Mouse (Mus musculus) forebrain, embryonic 11.5 days (tissue): ENCODE data around the gene Ankrd49. TPM values are rescaled to one million over a fixed set of nuclear protein-coding genes. Genes with fewer than 3 reads are reported as not detected.

Experiments used
- ATAC-seq: fragments of 200-750 bp; cut with Nextera tagmentation; replicated peaks from 2 replicates; pipeline ENCODE4 v1.8.0; 2017; ENCODE audit warnings: moderate TSS enrichment; ENCODE audit not compliant: low FRiP score
- DNase-seq: peaks from one replicate; pipeline ENCODE4 v3.0.0-alpha.2; 2017; ENCODE audit warnings: low spot score
- H3K27ac ChIP-seq: fragments of 300-500 bp; sonication (generic); 2 replicates; pipeline ENCODE4 v1.5.1; 2014; ENCODE audit warnings: low read depth, low read length
- H3K27me3 ChIP-seq: fragments of 300-500 bp; sonication (generic); 2 replicates; pipeline ENCODE4 v1.6.1; 2014; ENCODE audit warnings: mild to moderate bottlenecking, low read length, mixed read lengths; ENCODE audit not compliant: control insufficient read depth, insufficient read depth
- H3K36me3 ChIP-seq: fragments of 300-500 bp; sonication (generic); 2 replicates; pipeline ENCODE4 v1.6.1; 2014; ENCODE audit warnings: mild to moderate bottlenecking, low read length, moderate library complexity, mixed read lengths; ENCODE audit not compliant: control insufficient read depth, insufficient read depth
- H3K4me1 ChIP-seq: fragments of 300-500 bp; sonication (generic); replicated peaks from 2 replicates; pipeline ENCODE4 v1.6.1; 2014; ENCODE audit warnings: low read length, mixed read lengths; ENCODE audit not compliant: control insufficient read depth, insufficient read depth
- H3K4me2 ChIP-seq: fragments of 300-500 bp; sonication (generic); 2 replicates; pipeline ENCODE4 v1.6.1; 2014; ENCODE audit warnings: low read depth, mild to moderate bottlenecking, low read length, moderate library complexity, mixed read lengths; ENCODE audit not compliant: severe bottlenecking
- H3K4me3 ChIP-seq: fragments of 300-500 bp; sonication (generic); 2 replicates; pipeline ENCODE4 v1.5.1; 2014; ENCODE audit warnings: low read depth, low read length
- H3K9ac ChIP-seq: fragments of 300-500 bp; sonication (generic); 2 replicates; pipeline ENCODE4 v1.6.1; 2014; ENCODE audit warnings: low read length
- H3K9me3 ChIP-seq: fragments of 300-500 bp; sonication (generic); 2 replicates; pipeline ENCODE4 v1.6.1; 2016; ENCODE audit warnings: low read length, mixed read lengths; ENCODE audit not compliant: control insufficient read depth
- WGBS: fragments of 180-500 bp; shearing (Covaris S2); extraction: QIAGEN DNeasy Blood & Tissue Kit; methylation state at CpG from one replicate; pipeline ENCODE4 v1.1.7; 2014; 5-methylcytosine and 5-hydroxymethylcytosine counted together
- polyA plus RNA-seq: library from polyadenylated mRNA; unstranded; fragments of >200 nt; fragmentation: Nextera tagmentation; extraction: Ambion mirVana; gene quantifications from 2 replicates; pipeline ENCODE4 v1.2.1, GENCODE M21; 2014

Gene Ankrd49
- polyA plus RNA-seq, 1 experiment from 2014 or later, result 61.6 TPM

- Histone ChIP-seq H3K4me1 (peaks cover 5% of the 10 kb centered on the region; the same call in 1 of the 2 replicates), H3K4me3 (no peak overlapping the region), H3K9ac (no peak overlapping the region), H3K4me2 (no peak overlapping the region), H3K36me3 (no peaks in the 10 kb centered on the region), H3K27ac (no peak overlapping the region), H3K27me3 (peaks cover 12% of the 10 kb centered on the region), H3K9me3 (no peaks in the 10 kb centered on the region)
- WGBS, result 85% methylated on average over 3 of the region's 3 CpGs
- ATAC-seq (no peak), DNase-seq (peak; percentile 20)
Measured at GRCm38 (mm10) chr9:14754469-14754868, 30.2 kb downstream of the Ankrd49 start.

DNA sequence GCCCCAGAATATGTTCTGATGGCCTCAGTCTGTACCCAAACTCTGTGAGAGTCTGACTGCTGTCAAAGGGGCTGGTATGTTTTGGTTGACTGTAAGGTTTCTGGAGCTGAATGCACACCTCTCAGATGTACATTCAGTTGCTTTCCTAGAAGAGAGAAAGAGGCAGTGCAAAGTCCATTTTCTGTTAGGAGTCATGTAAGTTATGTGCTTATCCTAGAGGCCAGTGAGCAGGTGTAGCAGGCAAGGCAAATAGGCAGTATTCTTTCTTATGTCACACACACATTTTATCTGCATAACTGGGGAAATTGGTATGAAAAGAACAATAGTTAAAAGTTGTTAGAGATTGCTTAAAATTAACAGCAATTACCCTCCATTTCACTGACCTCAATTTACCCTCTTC, 30.7 kb downstream of the Ankrd49 start:
- Histone ChIP-seq H3K4me3 (no peak overlapping the region), H3K27ac (no peak overlapping the region), H3K36me3 (no peaks in the 10 kb centered on the region), H3K27me3 (peaks cover 12% of the 10 kb centered on the region), H3K4me1 (peaks cover 5% of the 10 kb centered on the region; the same call in 1 of the 2 replicates), H3K9me3 (no peaks in the 10 kb centered on the region), H3K4me2 (no peak overlapping the region), H3K9ac (no peak overlapping the region)
- DNase-seq (no peak), ATAC-seq (no peak)

DNA sequence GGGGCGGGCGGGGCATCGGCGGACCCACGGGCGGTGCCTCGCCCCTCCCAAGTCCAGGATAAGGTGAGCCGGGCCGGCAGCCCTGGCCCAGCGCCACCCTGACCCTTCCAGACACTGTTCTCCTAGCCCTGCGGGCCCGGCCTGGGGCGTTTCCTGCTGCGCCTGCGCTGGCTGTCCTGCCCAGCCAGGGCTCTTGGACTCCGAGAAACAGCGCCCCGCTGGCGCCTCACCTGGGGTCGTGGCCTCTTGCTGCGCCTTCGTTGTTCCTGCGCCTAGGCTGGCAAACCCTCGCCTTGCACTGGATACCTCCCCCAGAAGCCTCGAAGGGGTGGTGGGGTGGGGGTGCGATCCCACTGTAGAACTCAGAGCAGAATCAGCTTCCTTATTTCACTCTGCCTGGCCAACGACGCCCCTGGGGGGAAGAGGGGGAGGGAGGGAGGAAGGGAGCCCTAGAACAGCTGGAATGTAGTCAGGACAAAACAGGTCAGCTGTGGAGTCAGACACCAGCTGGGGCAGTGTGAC, 32.6 kb downstream of the Ankrd49 start, which contains the start of gene Fut4:
Gene Fut4, minus strand, starts transcription at position 393 of the 522 bp plus-strand sequence.
- DNase-seq, result peak; percentile 68
- Histone ChIP-seq H3K27ac (no peak within 1 kb of the TSS), H3K36me3 (no peaks in the 10 kb centered on the region), H3K4me2 (peak within 1 kb of the TSS; percentile 95), H3K4me3 (peak within 1 kb of the TSS; percentile 51), H3K9me3 (no peaks in the 10 kb centered on the region), H3K9ac (peak within 1 kb of the TSS; percentile 56), H3K27me3 (peaks cover 12% of the 10 kb centered on the region), H3K4me1 (peaks cover 5% of the 10 kb centered on the region; the same call in 1 of the 2 replicates)
- ATAC-seq, result peak; percentile 79
- WGBS, result under 1% methylated on average over 24 of the region's 28 CpGs

GRCm38 (mm10) chr9:14751503-14752000, 33.1 kb downstream of the Ankrd49 start:
- DNase-seq (peak; percentile 70), ATAC-seq (peak; percentile 79)
- Histone ChIP-seq H3K4me1 (peaks cover 5% of the 10 kb centered on the region; the same call in 1 of the 2 replicates), H3K27me3 (peaks cover 12% of the 10 kb centered on the region), H3K36me3 (no peaks in the 10 kb centered on the region), H3K4me3 (peak overlapping the region; percentile 51), H3K9ac (peak overlapping the region; percentile 56), H3K4me2 (peak overlapping the region; percentile 95), H3K27ac (no peak overlapping the region), H3K9me3 (no peaks in the 10 kb centered on the region)
- under 1% methylated on average over 49 of the region's 50 CpGs for WGBS

- no peak overlapping the region for H3K27ac ChIP-seq
- H3K27me3 ChIP-seq, result peaks cover 12% of the 10 kb centered on the region
- no peaks in the 10 kb centered on the region for H3K9me3 ChIP-seq
- DNase-seq (peak; percentile 56), ATAC-seq (peak; percentile 36)
- peak overlapping the region; percentile 56 for H3K9ac ChIP-seq
- H3K4me1 ChIP-seq, result peaks cover 5% of the 10 kb centered on the region; the same call in 1 of the 2 replicates
- H3K4me2 ChIP-seq, result peak overlapping the region; percentile 95
- 56% methylated on average over 42 of the region's 42 CpGs for WGBS
- peak overlapping the region; percentile 51 for H3K4me3 ChIP-seq
- H3K36me3 ChIP-seq, result no peaks in the 10 kb centered on the region
Measured at GRCm38 (mm10) chr9:14750901-14751502, 33.7 kb downstream of the Ankrd49 start.

DNA sequence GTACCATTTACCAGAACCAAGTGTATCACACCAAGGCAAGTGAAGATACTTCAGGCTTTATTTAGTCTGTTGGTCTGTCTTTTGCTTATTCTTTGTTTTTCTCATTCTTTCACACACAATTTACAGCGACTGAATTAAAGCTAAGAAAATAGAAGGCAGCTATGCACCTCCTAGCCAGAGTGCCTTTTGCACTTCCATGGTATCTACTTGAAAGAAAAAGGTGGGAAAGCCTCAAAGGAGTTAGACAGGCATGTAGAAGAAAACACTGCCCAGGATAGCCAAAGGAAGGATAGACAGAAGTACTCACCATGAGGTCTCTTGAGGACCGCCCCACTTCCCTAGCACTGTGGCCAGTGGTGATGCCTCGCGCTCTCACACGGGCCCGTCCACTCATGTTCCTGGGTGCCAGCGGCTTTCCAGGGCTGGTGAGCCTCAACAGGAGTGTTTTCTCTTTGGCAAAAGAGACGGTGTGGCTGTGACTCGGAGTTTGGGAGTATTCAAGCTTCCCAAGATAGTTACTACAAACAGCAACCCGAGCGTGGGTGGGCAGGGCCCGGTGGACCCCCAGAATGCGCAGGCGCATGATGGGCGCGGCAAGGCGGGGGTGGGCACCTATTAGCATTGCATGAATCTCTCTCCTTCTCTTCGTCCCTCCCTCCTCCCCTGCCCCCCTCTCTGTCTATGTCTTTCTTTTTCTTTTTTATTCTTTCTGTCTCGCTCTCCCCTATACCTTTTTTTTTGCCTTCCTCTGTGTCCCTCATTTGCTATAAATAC, 44.3 kb downstream of the Ankrd49 start, which contains the start of gene Piwil4:
Gene Piwil4, minus strand, starts transcription at position 583 of the 774 bp plus-strand sequence.
- WGBS, result 88% methylated on average over 19 of the region's 19 CpGs
- DNase-seq (no peak), ATAC-seq (no peak)
- Histone ChIP-seq H3K9ac (no peak within 1 kb of the TSS), H3K36me3 (no peaks in the 10 kb centered on the region), H3K9me3 (no peaks in the 10 kb centered on the region), H3K4me2 (no peak within 1 kb of the TSS), H3K27ac (no peak within 1 kb of the TSS), H3K4me1 (no peaks in the 10 kb centered on the region), H3K27me3 (no peaks in the 10 kb centered on the region), H3K4me3 (no peak within 1 kb of the TSS)

DNA sequence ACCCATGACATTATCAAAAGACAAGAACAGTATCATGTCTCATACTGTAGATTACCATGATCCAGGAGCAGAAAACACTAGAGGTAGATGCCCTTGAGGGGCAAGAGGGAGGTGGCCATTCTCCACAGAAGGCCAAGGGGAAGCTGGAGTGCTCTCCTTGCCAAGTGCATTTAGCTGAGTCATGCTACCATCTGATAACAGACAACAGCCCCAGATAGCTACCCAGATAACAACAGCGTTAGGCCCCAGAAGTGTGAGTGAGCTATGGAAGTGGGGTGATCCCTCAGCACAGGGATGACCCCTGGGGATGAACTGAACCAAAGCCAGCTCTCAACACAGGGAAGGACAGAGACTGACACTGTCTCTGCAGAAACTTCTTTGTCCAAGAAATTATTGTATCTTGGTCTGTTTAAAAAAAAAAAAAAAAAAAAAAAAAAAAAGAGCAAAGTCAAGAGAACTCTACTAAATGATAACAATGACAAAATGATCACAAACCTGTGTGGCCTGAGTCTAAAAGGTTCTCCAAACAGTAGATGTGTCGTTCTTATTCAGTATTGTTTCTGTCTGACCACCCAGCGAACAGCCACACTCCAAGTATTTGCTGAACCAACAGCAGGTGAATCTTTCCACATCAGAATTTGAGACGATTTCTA, 45.0 kb downstream of the Ankrd49 start:
- H3K27ac ChIP-seq, result no peak overlapping the region
- H3K9ac ChIP-seq, result no peak overlapping the region
- DNase-seq (no peak), ATAC-seq (no peak)
- no peaks in the 10 kb centered on the region for H3K36me3 ChIP-seq
- H3K4me1 ChIP-seq, result no peaks in the 10 kb centered on the region
- no peak overlapping the region for H3K4me2 ChIP-seq
- H3K9me3 ChIP-seq, result no peaks in the 10 kb centered on the region
- H3K27me3 ChIP-seq, result no peaks in the 10 kb centered on the region
- H3K4me3 ChIP-seq, result no peak overlapping the region
- 88% methylated on average over 4 of the region's 4 CpGs for WGBS

DNA sequence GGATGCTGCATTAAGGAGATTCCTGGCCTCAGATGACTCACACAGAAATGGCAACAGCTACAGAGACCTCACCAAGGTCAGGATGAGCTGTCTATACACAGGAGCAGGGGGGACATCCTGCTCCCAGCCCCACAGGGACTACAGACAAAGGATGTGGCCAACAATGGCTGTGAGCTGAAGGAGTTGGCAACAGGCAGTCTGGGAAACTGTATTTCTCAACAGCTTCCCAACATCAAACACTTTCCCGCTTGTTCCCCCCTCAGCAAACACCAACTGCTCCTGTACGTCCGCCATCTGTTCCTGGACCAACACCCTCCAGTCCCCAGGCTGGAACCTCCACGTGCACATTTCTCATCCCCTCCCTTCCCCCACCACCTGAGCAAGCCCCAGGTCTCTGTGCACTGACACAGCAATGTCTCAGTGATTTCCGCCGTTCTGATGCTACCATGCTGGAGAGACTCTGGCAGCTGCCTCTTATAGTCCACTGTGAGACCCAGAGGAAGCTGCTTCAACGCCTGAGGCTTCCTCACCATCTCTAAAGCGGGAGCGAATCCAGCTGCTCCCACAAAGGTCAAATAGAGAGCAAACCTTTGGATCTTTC, 53.6 kb downstream of the Ankrd49 start:
- no peaks in the 10 kb centered on the region for H3K36me3 ChIP-seq
- H3K27me3 ChIP-seq, result no peaks in the 10 kb centered on the region
- 0 out of 2 replicates have a peak, but pooled peaks have one; percentile 15 for ATAC-seq
- WGBS, result 56% methylated on average over 9 of the region's 9 CpGs
- no peak overlapping the region for H3K9ac ChIP-seq
- DNase-seq, result no peak
- H3K4me3 ChIP-seq, result no peak overlapping the region
- no peaks in the 10 kb centered on the region for H3K4me1 ChIP-seq
- H3K9me3 ChIP-seq, result no peaks in the 10 kb centered on the region
- no peak overlapping the region for H3K4me2 ChIP-seq
- H3K27ac ChIP-seq, result no peak overlapping the region
